Mouse (Mus musculus): ENCODE results near the gene Mindy4. TPM values are rescaled to one million over a fixed set of nuclear protein-coding genes. Genes with fewer than 3 reads are reported as not detected.
"Not testable (repeated sequence)": the region's sequence is repeated elsewhere in the genome, so short reads cannot be mapped to it uniquely, and the experiment has no call there.

Gene Mindy4
- polyA plus RNA-seq, 1 experiment from 2014 or later = 17.0 TPM

DNA sequence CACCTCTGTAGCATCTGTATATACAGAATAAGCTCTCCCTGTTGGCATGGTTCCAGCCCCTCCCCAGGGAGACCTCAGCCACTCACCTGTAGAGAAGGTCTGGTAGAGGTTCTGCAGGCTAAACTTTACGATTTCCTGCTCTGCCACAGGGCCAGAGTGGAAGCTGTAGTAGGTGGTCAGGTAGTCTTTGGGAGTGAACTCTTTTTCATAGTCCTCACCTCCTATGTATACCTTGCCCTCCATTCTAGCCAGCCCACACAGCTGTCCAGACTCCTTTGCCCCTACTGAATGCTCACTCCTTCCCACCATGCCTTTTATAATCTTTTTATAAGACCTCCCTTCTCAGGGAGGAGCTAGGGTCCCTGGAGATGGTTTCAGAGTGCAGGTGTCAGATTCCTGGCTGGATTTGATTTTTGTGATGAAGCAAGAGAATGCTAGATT, 28.4 kb upstream of the Mindy4 start, which contains the start of gene Inmt:
Gene Inmt (minus strand): TSS at position 303 of the 441 bp plus-strand sequence.
- peak; percentile 57 for ATAC-seq (ENCODE audit: low FRiP score, low TSS enrichment)
- no peaks in the 10 kb centered on the region for H3K36me3 ChIP-seq (ENCODE audit: insufficient read depth, low read length)
- 72% methylated on average over 1 of the region's 1 CpGs for WGBS
- no peak within 1 kb of the TSS for H3K9ac ChIP-seq (replicated peaks; ENCODE audit: low read length)
- H3K9me3 ChIP-seq (ENCODE audit: low read length) = no peaks in the 10 kb centered on the region
- H3K4me3 ChIP-seq (ENCODE audit: low read length) = no peak within 1 kb of the TSS
- H3K4me1 ChIP-seq (ENCODE audit: insufficient read depth, low read length) = peaks cover 29% of the 10 kb centered on the region
- H3K4me2 ChIP-seq (replicated peaks; ENCODE audit: low read depth, low read length) = no peak within 1 kb of the TSS
- H3K27me3 ChIP-seq (ENCODE audit: insufficient read depth, low read length) = no peaks in the 10 kb centered on the region
- H3K27ac ChIP-seq (ENCODE audit: low read length) = peak within 1 kb of the TSS; percentile 70

- peak overlapping the region; percentile 70 for H3K27ac ChIP-seq (ENCODE audit: low read length)
- no peak overlapping the region for H3K9ac ChIP-seq (replicated peaks; ENCODE audit: low read length)
- no peak for ATAC-seq (ENCODE audit: low FRiP score, low TSS enrichment)
- H3K4me2 ChIP-seq (replicated peaks; ENCODE audit: low read depth, low read length) = no peak overlapping the region
- H3K27me3 ChIP-seq (ENCODE audit: insufficient read depth, low read length) = no peaks in the 10 kb centered on the region
- no peaks in the 10 kb centered on the region for H3K36me3 ChIP-seq (ENCODE audit: insufficient read depth, low read length)
- H3K4me3 ChIP-seq (ENCODE audit: low read length) = no peak overlapping the region
- peaks cover 29% of the 10 kb centered on the region for H3K4me1 ChIP-seq (ENCODE audit: insufficient read depth, low read length)
- H3K9me3 ChIP-seq (ENCODE audit: low read length) = no peaks in the 10 kb centered on the region
- WGBS = 42% methylated on average over 2 of the region's 2 CpGs
Observed at GRCm38 (mm10) chr6:55175456-55175855, 27.7 kb upstream of the Mindy4 start.

- Histone ChIP-seq H3K4me2 (replicated peaks; ENCODE audit: low read depth, low read length) (no peak overlapping the region), H3K4me3 (ENCODE audit: low read length) (no peak overlapping the region), H3K4me1 (ENCODE audit: insufficient read depth, low read length) (peaks cover 29% of the 10 kb centered on the region), H3K9ac (replicated peaks; ENCODE audit: low read length) (no peak overlapping the region), H3K27ac (ENCODE audit: low read length) (peak overlapping the region; percentile 70), H3K36me3 (ENCODE audit: insufficient read depth, low read length) (no peaks in the 10 kb centered on the region), H3K27me3 (ENCODE audit: insufficient read depth, low read length) (no peaks in the 10 kb centered on the region), H3K9me3 (ENCODE audit: low read length) (no peaks in the 10 kb centered on the region)
- no peak for ATAC-seq (ENCODE audit: low FRiP score, low TSS enrichment)
- 28% methylated on average over 5 of the region's 5 CpGs for WGBS
Observed at GRCm38 (mm10) chr6:55175892-55176291, 27.3 kb upstream of the Mindy4 start.

DNA sequence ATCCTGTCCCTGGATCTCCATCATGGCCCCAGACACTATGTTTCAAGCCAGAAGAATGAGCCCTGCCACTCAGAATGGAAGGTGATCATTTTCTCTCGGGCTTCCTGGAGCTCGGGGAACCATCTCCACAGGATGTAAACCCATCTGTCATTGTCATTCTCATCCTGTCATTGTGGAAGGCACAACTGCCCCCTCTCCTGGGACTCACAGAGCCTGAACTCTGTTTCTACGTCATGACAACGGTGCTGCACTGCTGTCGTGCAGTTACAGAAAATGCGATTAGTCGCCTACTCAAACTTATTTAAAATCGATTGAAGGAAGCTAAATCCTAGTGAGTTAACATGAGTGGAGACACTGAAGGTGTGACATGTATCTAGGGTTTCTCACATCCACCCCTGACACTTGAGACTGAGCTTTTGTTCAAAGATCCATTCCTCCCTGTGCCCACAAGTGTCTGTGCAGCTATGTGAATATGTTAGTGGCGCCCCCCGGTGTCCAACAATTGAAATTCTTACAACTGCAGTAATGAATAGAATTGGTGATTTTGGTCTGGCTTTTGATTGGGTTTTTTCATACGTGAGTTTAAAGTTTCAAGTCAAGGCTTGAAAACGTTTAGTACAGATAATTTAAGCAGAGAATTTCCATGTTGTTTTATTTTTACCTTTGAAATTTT, 26.0 kb upstream of the Mindy4 start:
- Histone ChIP-seq H3K9me3 (ENCODE audit: low read length) (no peaks in the 10 kb centered on the region), H3K4me3 (ENCODE audit: low read length) (no peak overlapping the region), H3K9ac (replicated peaks; ENCODE audit: low read length) (no peak overlapping the region), H3K4me1 (ENCODE audit: insufficient read depth, low read length) (peaks cover 29% of the 10 kb centered on the region), H3K36me3 (ENCODE audit: insufficient read depth, low read length) (no peaks in the 10 kb centered on the region), H3K27me3 (ENCODE audit: insufficient read depth, low read length) (no peaks in the 10 kb centered on the region), H3K4me2 (replicated peaks; ENCODE audit: low read depth, low read length) (no peak overlapping the region), H3K27ac (ENCODE audit: low read length) (no peak overlapping the region)
- WGBS = 46% methylated on average over 12 of the region's 12 CpGs
- ATAC-seq (ENCODE audit: low FRiP score, low TSS enrichment) = no peak

DNA sequence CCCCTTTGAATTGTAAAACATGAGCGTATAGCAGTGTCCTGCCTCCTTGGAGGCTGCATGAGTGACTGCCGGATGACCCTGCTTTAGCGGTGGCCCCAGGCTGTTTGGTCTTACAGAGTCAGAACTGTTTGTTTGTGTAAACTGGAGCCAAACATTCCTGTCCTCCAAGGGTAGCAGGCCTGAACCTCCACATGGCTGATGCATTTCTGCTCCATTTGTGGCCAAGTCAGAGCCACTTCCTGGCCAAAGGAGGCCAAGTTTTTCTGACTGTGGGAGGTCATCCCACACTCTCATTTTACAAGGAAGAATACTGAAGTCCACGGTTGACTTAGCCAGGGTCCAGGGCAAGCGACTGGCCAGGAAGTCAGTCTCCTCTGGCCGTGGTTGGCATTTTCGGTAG, 23.6 kb upstream of the Mindy4 start:
- Histone ChIP-seq H3K9ac (replicated peaks; ENCODE audit: low read length) (no peak overlapping the region), H3K4me1 (ENCODE audit: insufficient read depth, low read length) (peaks cover 21% of the 10 kb centered on the region), H3K27me3 (ENCODE audit: insufficient read depth, low read length) (no peaks in the 10 kb centered on the region), H3K27ac (ENCODE audit: low read length) (no peak overlapping the region), H3K36me3 (ENCODE audit: insufficient read depth, low read length) (no peaks in the 10 kb centered on the region), H3K9me3 (ENCODE audit: low read length) (no peaks in the 10 kb centered on the region), H3K4me2 (replicated peaks; ENCODE audit: low read depth, low read length) (no peak overlapping the region), H3K4me3 (ENCODE audit: low read length) (no peak overlapping the region)
- peak; percentile 25; the same call in 1 of the 2 replicates for ATAC-seq (ENCODE audit: low FRiP score, low TSS enrichment)
- 49% methylated on average over 7 of the region's 7 CpGs for WGBS

- Histone ChIP-seq H3K4me3 (ENCODE audit: low read length) (no peak overlapping the region), H3K27me3 (ENCODE audit: insufficient read depth, low read length) (no peaks in the 10 kb centered on the region), H3K4me2 (replicated peaks; ENCODE audit: low read depth, low read length) (no peak overlapping the region), H3K4me1 (ENCODE audit: insufficient read depth, low read length) (0 out of 2 replicates have a peak, but pooled peaks cover 7% of the 10 kb centered on the region), H3K9me3 (ENCODE audit: low read length) (no peaks in the 10 kb centered on the region), H3K36me3 (ENCODE audit: insufficient read depth, low read length) (no peaks in the 10 kb centered on the region), H3K9ac (replicated peaks; ENCODE audit: low read length) (no peak overlapping the region), H3K27ac (ENCODE audit: low read length) (no peak overlapping the region)
- no peak for ATAC-seq (ENCODE audit: low FRiP score, low TSS enrichment)
- WGBS = 83% methylated on average over 1 of the region's 1 CpGs
Observed at GRCm38 (mm10) chr6:55182655-55183430, 20.3 kb upstream of the Mindy4 start.

DNA sequence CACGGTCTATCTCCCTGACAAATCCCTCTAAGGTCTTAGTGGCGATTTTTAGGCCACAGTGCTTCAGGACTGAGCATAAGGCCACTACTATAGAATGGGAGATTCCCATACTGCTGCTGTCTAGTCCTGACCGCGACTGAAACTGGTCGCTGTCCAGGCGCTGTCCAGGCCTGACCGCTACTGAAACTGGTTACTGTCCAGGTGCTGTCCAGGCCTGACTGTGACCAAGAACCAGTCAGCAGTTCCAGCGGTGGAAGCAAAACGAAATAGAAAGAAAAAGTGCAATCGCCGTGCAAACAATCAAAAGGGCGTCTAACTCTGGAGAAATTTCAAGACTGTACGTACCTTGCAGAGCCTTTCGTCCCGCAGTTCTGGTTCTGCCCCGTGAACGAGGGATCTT, 15.4 kb upstream of the Mindy4 start:
- not testable (repeated sequence) for H3K9ac ChIP-seq (replicated peaks; ENCODE audit: low read length); H3K4me3 ChIP-seq (ENCODE audit: low read length); H3K36me3 ChIP-seq (ENCODE audit: insufficient read depth, low read length); H3K27me3 ChIP-seq (ENCODE audit: insufficient read depth, low read length); ATAC-seq (ENCODE audit: low FRiP score, low TSS enrichment); H3K27ac ChIP-seq (ENCODE audit: low read length); H3K4me2 ChIP-seq (replicated peaks; ENCODE audit: low read depth, low read length); H3K9me3 ChIP-seq (ENCODE audit: low read length); H3K4me1 ChIP-seq (ENCODE audit: insufficient read depth, low read length)
- WGBS = 93% methylated on average over 17 of the region's 17 CpGs

DNA sequence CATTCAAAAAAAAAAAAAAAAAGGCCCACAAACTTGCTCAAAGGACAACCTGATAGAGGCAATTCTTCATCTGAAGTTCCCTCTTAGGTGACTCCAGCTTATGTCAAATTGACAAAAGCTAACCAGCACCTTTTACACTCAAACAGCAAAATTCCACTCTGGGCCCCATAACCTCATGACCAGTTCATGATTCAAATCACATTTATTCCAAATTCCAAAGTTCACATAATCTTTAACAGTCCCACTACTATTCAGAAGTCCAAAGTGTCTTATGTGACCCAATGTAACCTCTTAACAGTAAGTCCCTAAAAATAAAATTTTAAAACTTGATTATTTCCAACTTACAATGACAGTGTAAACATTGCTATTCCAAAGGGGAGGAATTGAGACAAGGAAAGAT, 13.8 kb upstream of the Mindy4 start:
- no peak for ATAC-seq (ENCODE audit: low FRiP score, low TSS enrichment)
- Histone ChIP-seq H3K27me3 (ENCODE audit: insufficient read depth, low read length) (no peaks in the 10 kb centered on the region), H3K4me1 (ENCODE audit: insufficient read depth, low read length) (no peaks in the 10 kb centered on the region), H3K4me2 (replicated peaks; ENCODE audit: low read depth, low read length) (no peak overlapping the region), H3K9me3 (ENCODE audit: low read length) (no peaks in the 10 kb centered on the region), H3K27ac (ENCODE audit: low read length) (no peak overlapping the region), H3K36me3 (ENCODE audit: insufficient read depth, low read length) (no peaks in the 10 kb centered on the region), H3K9ac (replicated peaks; ENCODE audit: low read length) (no peak overlapping the region), H3K4me3 (ENCODE audit: low read length) (no peak overlapping the region)

DNA sequence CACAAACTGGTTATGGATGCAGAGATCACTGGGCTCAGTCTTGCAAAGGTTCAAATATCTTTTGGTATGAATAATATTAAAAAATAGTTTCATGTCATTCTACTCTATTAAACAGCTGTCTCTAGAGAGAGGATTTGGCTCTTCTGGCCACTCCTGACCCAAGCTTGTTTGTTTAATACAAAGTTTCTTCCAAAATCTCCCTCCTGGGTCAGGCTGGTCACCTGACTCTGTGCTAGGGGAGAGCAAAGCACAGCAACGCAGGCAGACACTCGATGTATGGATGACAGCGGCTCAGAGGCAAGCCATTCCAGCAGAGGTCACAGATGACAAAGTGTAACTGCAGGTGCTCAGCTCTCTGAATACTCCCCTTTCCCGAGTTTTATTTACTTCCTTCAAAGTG, 11.6 kb upstream of the Mindy4 start:
- 39% methylated on average over 4 of the region's 4 CpGs for WGBS

DNA sequence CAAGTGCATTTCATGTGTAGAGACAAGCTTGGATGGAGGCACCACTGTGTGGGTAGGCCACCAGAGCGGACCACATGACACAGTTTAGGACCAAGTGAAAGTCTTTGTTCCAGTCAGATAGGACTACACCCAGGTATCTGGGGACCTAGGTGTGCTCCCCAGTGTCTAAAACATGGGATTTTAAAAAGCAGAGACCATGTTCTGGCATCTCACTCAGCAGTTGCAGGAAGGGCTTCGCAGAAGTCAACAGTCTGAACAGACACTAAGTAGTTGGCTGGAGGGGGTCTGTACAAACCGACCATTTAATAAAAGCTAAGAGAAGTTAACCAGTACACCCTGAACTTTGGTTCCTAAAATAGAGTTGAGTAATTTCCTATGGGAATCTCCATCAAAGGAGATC, 10.0 kb upstream of the Mindy4 start:
- WGBS = 91% methylated on average over 3 of the region's 3 CpGs
- no peak for ATAC-seq (ENCODE audit: low FRiP score, low TSS enrichment)
- H3K9me3 ChIP-seq (ENCODE audit: low read length) = no peaks in the 10 kb centered on the region

More for the DNA sequence above, 11.6 kb upstream of the Mindy4 start:
- Histone ChIP-seq H3K36me3 (ENCODE audit: insufficient read depth, low read length) (no peaks in the 10 kb centered on the region), H3K27ac (ENCODE audit: low read length) (no peak overlapping the region), H3K27me3 (ENCODE audit: insufficient read depth, low read length) (no peaks in the 10 kb centered on the region), H3K4me2 (replicated peaks; ENCODE audit: low read depth, low read length) (no peak overlapping the region), H3K4me1 (ENCODE audit: insufficient read depth, low read length) (no peaks in the 10 kb centered on the region), H3K9ac (replicated peaks; ENCODE audit: low read length) (no peak overlapping the region), H3K9me3 (ENCODE audit: low read length) (no peaks in the 10 kb centered on the region), H3K4me3 (ENCODE audit: low read length) (no peak overlapping the region)
- ATAC-seq (ENCODE audit: low FRiP score, low TSS enrichment) = no peak

More for the DNA sequence above, 10.0 kb upstream of the Mindy4 start:
- Histone ChIP-seq H3K9ac (replicated peaks; ENCODE audit: low read length) (no peak overlapping the region), H3K36me3 (ENCODE audit: insufficient read depth, low read length) (no peaks in the 10 kb centered on the region), H3K4me2 (replicated peaks; ENCODE audit: low read depth, low read length) (no peak overlapping the region), H3K4me1 (ENCODE audit: insufficient read depth, low read length) (no peaks in the 10 kb centered on the region), H3K27me3 (ENCODE audit: insufficient read depth, low read length) (no peaks in the 10 kb centered on the region), H3K4me3 (ENCODE audit: low read length) (no peak overlapping the region), H3K27ac (ENCODE audit: low read length) (no peak overlapping the region)

Measured in kidney, embryonic 16.5 days (tissue).